ENCODE assay signal across 8 mouse cellular contexts in genomic region chr12:71342397-71342796, GRCm38 (mm10). TPM values are rescaled to one million over a fixed set of nuclear protein-coding genes. Genes with fewer than 3 reads are reported as not detected.
DNase-seq lines count a peak whose midpoint lies in the region; ATAC-seq lines count a peak whose summit lies in the region.

No protein-coding gene starts in this region.

- DNase-seq in midbrain, embryonic 10.5 days (ENCODE audit: low spot score): peak; percentile 24
- peak; percentile 51 for DNase-seq in heart, postnatal 4 days
- DNase-seq in thymus, postnatal 25 days: peak; percentile 62
- no peak for DNase-seq in left cerebral cortex, postnatal 14 days (ENCODE audit: low spot score in 2 of 2)

- no peaks in the 10 kb centered on the region for H3K27me3 ChIP-seq in midbrain, embryonic 10.5 days (ENCODE audit: low read depth, poor library complexity, severe bottlenecking)
- no peaks in the 10 kb centered on the region for H3K27me3 ChIP-seq in midbrain, embryonic 16.5 days (ENCODE audit: control insufficient read depth, insufficient read depth, low read depth, low read length)
- no peaks in the 10 kb centered on the region for H3K27me3 ChIP-seq in lung, embryonic 15.5 days
- H3K27me3 ChIP-seq in midbrain, embryonic 15.5 days (replicated peaks): no peaks in the 10 kb centered on the region

- 48% methylated on average over 13 of the region's 13 CpGs for WGBS in midbrain, embryonic 10.5 days
- WGBS in midbrain, embryonic 16.5 days: 52% methylated on average over 13 of the region's 13 CpGs
- 33% methylated on average over 13 of the region's 13 CpGs for WGBS in lung, embryonic 15.5 days
- WGBS in midbrain, embryonic 15.5 days: 51% methylated on average over 13 of the region's 13 CpGs

- no peaks in the 10 kb centered on the region for H3K9me3 ChIP-seq in midbrain, embryonic 10.5 days (replicated peaks)
- no peaks in the 10 kb centered on the region for H3K9me3 ChIP-seq in midbrain, embryonic 16.5 days (replicated peaks; ENCODE audit: control insufficient read depth, low read length, poor library complexity, severe bottlenecking)
- H3K9me3 ChIP-seq in lung, embryonic 15.5 days: no peaks in the 10 kb centered on the region
- H3K9me3 ChIP-seq in midbrain, embryonic 15.5 days: no peaks in the 10 kb centered on the region

- intact Hi-C loops in left cerebral cortex, postnatal 14 days (cut with DNase I): no loop called here

- 0 out of 2 replicates have a peak overlapping the region, but pooled peaks have one; percentile 23 for H3K27ac ChIP-seq in midbrain, embryonic 10.5 days (replicated peaks)
- H3K27ac ChIP-seq in midbrain, embryonic 16.5 days (ENCODE audit: low read length): no peak overlapping the region
- H3K27ac ChIP-seq in brown adipose tissue, adult 24 weeks (replicated peaks; ENCODE audit: low read depth, low read length): no peak overlapping the region
- H3K27ac ChIP-seq in lung, embryonic 15.5 days: no peak overlapping the region
- H3K27ac ChIP-seq in midbrain, embryonic 15.5 days: no peak overlapping the region

- H3K36me3 ChIP-seq in midbrain, embryonic 10.5 days: no peaks in the 10 kb centered on the region
- H3K36me3 ChIP-seq in midbrain, embryonic 16.5 days (ENCODE audit: control insufficient read depth, insufficient read depth, low read length): no peaks in the 10 kb centered on the region
- no peaks in the 10 kb centered on the region for H3K36me3 ChIP-seq in lung, embryonic 15.5 days
- H3K36me3 ChIP-seq in midbrain, embryonic 15.5 days (replicated peaks): no peaks in the 10 kb centered on the region

- 0 out of 2 replicates have a peak overlapping the region, but pooled peaks have one; percentile 3 for H3K4me3 ChIP-seq in midbrain, embryonic 10.5 days
- no peak overlapping the region for H3K4me3 ChIP-seq in midbrain, embryonic 16.5 days (ENCODE audit: low read depth, low read length)
- H3K4me3 ChIP-seq in brown adipose tissue, adult 24 weeks (ENCODE audit: insufficient read depth, low read depth, low read length): peak overlapping the region; percentile 24
- H3K4me3 ChIP-seq in lung, embryonic 15.5 days: 0 out of 2 replicates have a peak overlapping the region, but pooled peaks have one; percentile 5
- H3K4me3 ChIP-seq in midbrain, embryonic 15.5 days: no peak overlapping the region

- H3K9ac ChIP-seq in midbrain, embryonic 16.5 days (ENCODE audit: low read depth, low read length): no peak overlapping the region
- H3K9ac ChIP-seq in lung, embryonic 15.5 days: no peak overlapping the region
- no peak overlapping the region for H3K9ac ChIP-seq in midbrain, embryonic 15.5 days

- H3K4me1 ChIP-seq in midbrain, embryonic 10.5 days: peaks cover 13% of the 10 kb centered on the region
- H3K4me1 ChIP-seq in midbrain, embryonic 16.5 days (ENCODE audit: control insufficient read depth, insufficient read depth, low read length): no peaks in the 10 kb centered on the region
- H3K4me1 ChIP-seq in brown adipose tissue, adult 24 weeks (ENCODE audit: control insufficient read depth, insufficient read depth, insufficient read length, low read length): no peaks in the 10 kb centered on the region
- H3K4me1 ChIP-seq in lung, embryonic 15.5 days: peaks cover 37% of the 10 kb centered on the region
- H3K4me1 ChIP-seq in midbrain, embryonic 15.5 days: peaks cover 7% of the 10 kb centered on the region

- no peak for ATAC-seq in midbrain, embryonic 16.5 days
- ATAC-seq in lung, embryonic 15.5 days (ENCODE audit: borderline replicate concordance, extremely low read depth, low FRiP score, low TSS enrichment): no peak
- no peak for ATAC-seq in midbrain, embryonic 15.5 days (replicated peaks)

- H3K4me2 ChIP-seq in midbrain, embryonic 16.5 days (ENCODE audit: low read length): no peak overlapping the region
- H3K4me2 ChIP-seq in lung, embryonic 15.5 days: peak overlapping the region; percentile 39; the same call in 1 of the 2 replicates
- no peak overlapping the region for H3K4me2 ChIP-seq in midbrain, embryonic 15.5 days

RNA-seq across cellular contexts. Expression of gene Dact1, which starts 32.7 kb away (rescaled TPM):
- 7.2 and 9.0 TPM in 2 replicates for polyA plus RNA-seq in midbrain, embryonic 10.5 days (2016; fragmentation: Nextera tagmentation; extraction: Ambion mirVana)
- polyA plus RNA-seq in midbrain, embryonic 16.5 days (2015; fragmentation: Nextera tagmentation; extraction: Ambion mirVana): 25.1 and 25.3 TPM in 2 replicates
- polyA plus RNA-seq in brown adipose tissue, adult 24 weeks (2012; ENCODE audit: insufficient read depth, insufficient read length, missing spikeins): 1.5 and 2.4 TPM in 2 replicates
- 10 to 100 TPM; 19.0 to 23.1 TPM for total RNA-seq in heart, postnatal 4 days (2021)
- polyA plus RNA-seq in lung, embryonic 15.5 days (2015; fragmentation: Nextera tagmentation; extraction: Ambion mirVana): 9.6 and 10.2 TPM in 2 replicates
- 36.5 and 37.8 TPM in 2 replicates for polyA plus RNA-seq in midbrain, embryonic 15.5 days (2015; fragmentation: Nextera tagmentation; extraction: Ambion mirVana)
- 10 to 100 TPM; 13.1 to 13.4 TPM for total RNA-seq in left cerebral cortex, postnatal 14 days (2021)

Comparison
In these comparisons a context has a peak if more than half of its experiments do, and no peak if none do; other contexts are left out.
1. H3K4me3 ChIP-seq: peak in midbrain, embryonic 10.5 days (single experiment), brown adipose tissue, adult 24 weeks (single experiment) and lung, embryonic 15.5 days (single experiment); none in midbrain, embryonic 16.5 days (single experiment) and midbrain, embryonic 15.5 days (single experiment).
2. DNase-seq: peak in midbrain, embryonic 10.5 days (single experiment), heart, postnatal 4 days (single experiment) and thymus, postnatal 25 days (single experiment); none in left cerebral cortex, postnatal 14 days (0 of 2).